Mouse (Mus musculus) thymus, adult 2 months (tissue): ENCODE measurements around the gene Lrrc55. TPM values are rescaled to one million over a fixed set of nuclear protein-coding genes. Genes with fewer than 3 reads are reported as not detected.

Experiments used
- DNase-seq: peaks from one replicate; pipeline ENCODE4 v3.0.0; 2021
- H3K27ac ChIP-seq: fragments of 200-500 bp; 2 replicates; pipeline ENCODE4 v1.5.1; 2012; ENCODE audit warnings: low read length, control low read depth; ENCODE audit not compliant: control insufficient read depth, insufficient read depth
- H3K27me3 ChIP-seq: fragments of 200-500 bp; 2 replicates; pipeline ENCODE4 v1.6.1; 2012; ENCODE audit warnings: mild to moderate bottlenecking, low read length, moderate library complexity, mixed read lengths; ENCODE audit not compliant: control insufficient read depth, insufficient read depth
- H3K36me3 ChIP-seq: fragments of 200-500 bp; 2 replicates; pipeline ENCODE4 v1.6.1; 2012; ENCODE audit warnings: mild to moderate bottlenecking, low read length, moderate library complexity; ENCODE audit not compliant: control insufficient read depth, insufficient read depth
- H3K4me1 ChIP-seq: fragments of 200-500 bp; replicated peaks from 2 replicates; pipeline ENCODE4 v1.6.1; 2012; ENCODE audit warnings: low read length; ENCODE audit not compliant: control insufficient read depth, insufficient read depth
- H3K4me3 ChIP-seq: fragments of 200-500 bp; 2 replicates; pipeline ENCODE4 v1.5.1; 2012; ENCODE audit warnings: mild to moderate bottlenecking, low read length, control low read depth, moderate library complexity; ENCODE audit not compliant: control insufficient read depth, insufficient read depth
- CTCF ChIP-seq: fragments of 200-500 bp; IDR thresholded peaks from 2 replicates; pipeline ENCODE4 v1.5.1; 2012; ENCODE audit warnings: mild to moderate bottlenecking, control low read depth, low read length, moderate library complexity, borderline replicate concordance; ENCODE audit not compliant: control insufficient read depth, poor library complexity, insufficient read depth; ENCODE audit errors: extremely low read depth
- POLR2A ChIP-seq: fragments of 200-500 bp; IDR thresholded peaks from 2 replicates; pipeline ENCODE4 v1.6.1; 2012; ENCODE audit warnings: mild to moderate bottlenecking, low read length, control low read depth, moderate library complexity; ENCODE audit not compliant: control insufficient read depth, poor library complexity, insufficient read depth; ENCODE audit errors: extremely low read depth
- WGBS: fragments of 180-500 bp; shearing (Covaris S2); methylation state at CpG from one replicate; pipeline ENCODE4 v1.1.7; 2018; 5-methylcytosine and 5-hydroxymethylcytosine counted together
- polyA plus RNA-seq: library from polyadenylated mRNA; depleted of rRNA; stranded (reverse); fragments of >200 nt; gene quantifications from 2 replicates; pipeline ENCODE4 v1.2.3, GENCODE M21; 2012

Gene Lrrc55
- polyA plus RNA-seq, 1 experiment = 0.50 TPM

GRCm38 (mm10) chr2:85136089-85136488 is 60.9 kb downstream of the Lrrc55 start, which contains the start of gene Aplnr:
TSS of gene Aplnr (plus strand) at chr2:85136225.
- no peak within 1 kb of the TSS for H3K27ac ChIP-seq
- H3K4me1 ChIP-seq = peaks cover 6% of the 10 kb centered on the region
- H3K27me3 ChIP-seq = no peaks in the 10 kb centered on the region
- H3K4me3 ChIP-seq = no peak within 1 kb of the TSS
- no peaks in the 10 kb centered on the region for H3K36me3 ChIP-seq
- no peak for DNase-seq
- TF ChIP-seq POLR2A = no peak
- 79% methylated on average over 4 of the region's 4 CpGs for WGBS

- Histone ChIP-seq H3K27ac (no peak overlapping the region), H3K27me3 (no peaks in the 10 kb centered on the region), H3K36me3 (no peaks in the 10 kb centered on the region), H3K4me3 (no peak overlapping the region), H3K4me1 (peaks cover 6% of the 10 kb centered on the region)
- 3% methylated on average over 1 of the region's 1 CpGs for WGBS
- no peak for DNase-seq
- TF ChIP-seq POLR2A (no peak), CTCF (no peak)
Observed at GRCm38 (mm10) chr2:85135099-85135498, 61.9 kb downstream of the Lrrc55 start.

- TF ChIP-seq POLR2A = no peak
- TF ChIP-seq CTCF = no peak
- Histone ChIP-seq H3K4me1 (peaks cover under 1% of the 10 kb centered on the region; the same call in 1 of the 2 replicates), H3K27ac (no peak overlapping the region), H3K27me3 (no peaks in the 10 kb centered on the region), H3K36me3 (no peaks in the 10 kb centered on the region), H3K4me3 (no peak overlapping the region)
- DNase-seq = no peak
- WGBS = 55% methylated on average over 2 of the region's 2 CpGs
Observed at GRCm38 (mm10) chr2:85132204-85132603, 64.8 kb downstream of the Lrrc55 start.

DNA sequence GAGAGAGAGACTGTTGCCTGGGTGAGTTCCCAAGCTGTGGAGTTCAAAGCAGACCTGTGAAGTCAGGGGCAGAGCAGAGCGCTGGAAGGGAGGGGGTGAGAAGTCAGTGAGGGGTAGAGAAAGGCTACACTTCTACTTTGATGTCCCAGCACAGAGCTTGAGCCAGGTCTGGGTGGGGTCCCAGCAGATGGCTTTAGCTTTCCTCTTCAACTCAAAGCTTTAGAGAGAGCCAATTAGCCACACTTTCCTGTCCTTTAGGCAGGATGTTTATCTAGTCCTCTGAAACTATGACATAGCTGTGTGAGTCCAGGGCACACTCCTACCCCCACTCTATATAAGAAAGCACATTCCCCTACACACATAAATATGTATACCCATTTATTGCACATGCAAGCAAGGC is 65.3 kb downstream of the Lrrc55 start:
- H3K27me3 ChIP-seq = no peaks in the 10 kb centered on the region
- no peaks in the 10 kb centered on the region for H3K36me3 ChIP-seq
- WGBS = 29% methylated on average over 1 of the region's 1 CpGs
- no peak overlapping the region for H3K27ac ChIP-seq
- TF ChIP-seq CTCF = no peak
- no peak for TF ChIP-seq POLR2A
- no peaks in the 10 kb centered on the region; the same call in 1 of the 2 replicates for H3K4me1 ChIP-seq
- DNase-seq = no peak
- no peak overlapping the region for H3K4me3 ChIP-seq

GRCm38 (mm10) chr2:85131226-85131625 is 65.8 kb downstream of the Lrrc55 start:
- Histone ChIP-seq H3K4me3 (no peak overlapping the region), H3K27me3 (no peaks in the 10 kb centered on the region), H3K4me1 (no peaks in the 10 kb centered on the region; the same call in 1 of the 2 replicates), H3K27ac (no peak overlapping the region), H3K36me3 (no peaks in the 10 kb centered on the region)
- 85% methylated on average over 2 of the region's 2 CpGs for WGBS
- TF ChIP-seq POLR2A (no peak), CTCF (no peak)
- DNase-seq = no peak

- Histone ChIP-seq H3K27ac (no peak overlapping the region), H3K36me3 (no peaks in the 10 kb centered on the region), H3K4me3 (no peak overlapping the region), H3K4me1 (no peaks in the 10 kb centered on the region), H3K27me3 (no peaks in the 10 kb centered on the region)
- no peak for DNase-seq
- 50% methylated on average over 6 of the region's 6 CpGs for WGBS
- no peak for TF ChIP-seq CTCF
- TF ChIP-seq POLR2A = no peak
Observed at GRCm38 (mm10) chr2:85129496-85129971, 67.5 kb downstream of the Lrrc55 start.
